Mouse (Mus musculus): ENCODE measurements around the gene Hs3st3a1.

Gene Hs3st3a1

GRCm38 (mm10) chr11:64559388-64559787, 124.3 kb downstream of the Hs3st3a1 start:
- DNase-seq: no peak

GRCm38 (mm10) chr11:64560471-64560870, 125.3 kb downstream of the Hs3st3a1 start:
- no peak for DNase-seq

GRCm38 (mm10) chr11:64562771-64563170, 127.6 kb downstream of the Hs3st3a1 start:
- no peak for DNase-seq

Data from cerebellum, adult 11 months (tissue).